Mouse (Mus musculus): ENCODE measurements around the gene Rere.

DNA sequence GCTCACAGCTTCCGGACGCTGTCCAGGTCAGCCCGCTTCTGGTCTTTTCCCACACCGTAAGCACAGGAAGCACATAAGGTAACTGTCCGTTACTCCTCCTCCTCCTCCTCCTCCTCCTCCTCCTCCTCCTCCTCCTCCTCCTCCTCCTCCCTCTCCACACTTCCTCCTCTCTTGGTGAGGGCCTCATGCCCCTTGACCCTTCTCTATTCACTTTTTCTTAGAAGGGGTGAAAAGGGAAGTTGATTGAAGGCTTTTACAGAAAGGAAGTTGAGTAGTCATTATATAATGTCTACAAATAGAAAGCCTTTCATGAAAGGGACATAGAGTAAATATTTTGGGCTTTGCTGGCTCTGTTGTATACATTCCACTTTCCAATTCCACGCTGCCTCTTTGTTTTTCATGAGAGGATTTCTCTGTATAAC is 68.2 kb downstream of the Rere start:
- TF ChIP-seq CTCF (IDR thresholded peaks at IDR 0.05; ENCODE audit: borderline replicate concordance, extremely low read depth, insufficient read depth, insufficient read length), result no peak
- TF ChIP-seq POLR2A (IDR thresholded peaks at IDR 0.05; ENCODE audit: borderline replicate concordance, extremely low read depth, insufficient read depth, insufficient read length, poor library complexity, severe bottlenecking), result no peak
